Mouse (Mus musculus) limb, embryonic 14.5 days (tissue): ENCODE measurements around the gene Rpl29. TPM values are rescaled to one million over a fixed set of nuclear protein-coding genes. Genes with fewer than 3 reads are reported as not detected.

ENCODE experiments used
- ATAC-seq: fragments of 200-750 bp; cut with Nextera tagmentation; 2 replicates; pipeline ENCODE4 v1.8.0; 2017; ENCODE audit warnings: low read depth, moderate number of reproducible peaks, moderate TSS enrichment; ENCODE audit not compliant: low FRiP score
- DNase-seq: peaks from one replicate; pipeline ENCODE4 v3.0.0-alpha.2; 2015; ENCODE audit warnings: low spot score
- H3K27ac ChIP-seq: fragments of 300-500 bp; sonication (generic); replicated peaks from 2 replicates; pipeline ENCODE4 v1.5.1; 2014; ENCODE audit warnings: low read depth, mild to moderate bottlenecking, low read length, moderate library complexity, mixed read lengths
- H3K27me3 ChIP-seq: fragments of 300-500 bp; sonication (generic); 2 replicates; pipeline ENCODE4 v1.6.1; 2014; ENCODE audit warnings: low read length, mixed read lengths; ENCODE audit not compliant: control insufficient read depth, insufficient read depth
- H3K36me3 ChIP-seq: fragments of 300-500 bp; sonication (generic); 2 replicates; pipeline ENCODE4 v1.6.1; 2014; ENCODE audit warnings: mild to moderate bottlenecking, low read length, moderate library complexity, mixed read lengths; ENCODE audit not compliant: control insufficient read depth, insufficient read depth
- H3K4me1 ChIP-seq: fragments of 300-500 bp; sonication (generic); 2 replicates; pipeline ENCODE4 v1.6.1; 2014; ENCODE audit warnings: antibody characterized with exemption, low read length, mixed read lengths; ENCODE audit not compliant: control insufficient read depth, insufficient read depth
- H3K4me2 ChIP-seq: fragments of 300-500 bp; sonication (generic); replicated peaks from 2 replicates; pipeline ENCODE4 v1.6.1; 2014; ENCODE audit warnings: low read depth, mild to moderate bottlenecking, low read length, moderate library complexity; ENCODE audit not compliant: severe bottlenecking
- H3K4me3 ChIP-seq: fragments of 300-500 bp; sonication (generic); replicated peaks from 2 replicates; pipeline ENCODE4 v1.5.1; 2014; ENCODE audit warnings: low read length
- H3K9ac ChIP-seq: fragments of 300-500 bp; sonication (generic); 2 replicates; pipeline ENCODE4 v1.6.1; 2014; ENCODE audit warnings: mild to moderate bottlenecking, low read depth, low read length, moderate library complexity; ENCODE audit not compliant: severe bottlenecking
- H3K9me3 ChIP-seq: fragments of 300-500 bp; sonication (generic); 2 replicates; pipeline ENCODE4 v1.6.1; 2016; ENCODE audit warnings: low read length; ENCODE audit not compliant: control insufficient read depth
- POLR2A ChIP-seq: fragments of 200-500 bp; IDR thresholded peaks from 2 replicates; pipeline ENCODE4 v1.8.0; 2012; ENCODE audit warnings: inconsistent platforms, mild to moderate bottlenecking, moderate library complexity, borderline replicate concordance; ENCODE audit not compliant: insufficient read depth, insufficient read length; ENCODE audit errors: extremely low read depth
- WGBS: fragments of 180-500 bp; shearing (Covaris S2); extraction: QIAGEN DNeasy Blood & Tissue Kit; methylation state at CpG from one replicate; pipeline ENCODE4 v1.1.7; 2014; 5-methylcytosine and 5-hydroxymethylcytosine counted together
- polyA plus RNA-seq, 2 experiments: library from polyadenylated mRNA; depleted of rRNA in 1 of 2; stranded (reverse) in 1 of 2; unstranded in 1 of 2; fragments of >200 nt; fragmentation: Nextera tagmentation in 1 of 2; extraction: Ambion mirVana in 1 of 2; gene quantifications; 2 replicates each; pipeline versions ENCODE4 v1.2.1 to v1.2.3; 2012 to 2014

Rpl29 gene
- polyA plus RNA-seq, 2 experiments = 1,047 to 1,180 TPM

- Histone ChIP-seq H3K9me3 (no peaks in the 10 kb centered on the region), H3K36me3 (peaks cover 13% of the 10 kb centered on the region), H3K4me3 (peak within 1 kb of the TSS; percentile 69), H3K9ac (peak within 1 kb of the TSS; percentile 65), H3K4me1 (peaks cover 21% of the 10 kb centered on the region), H3K27ac (peak within 1 kb of the TSS; percentile 77), H3K4me2 (peak within 1 kb of the TSS; percentile 92), H3K27me3 (no peaks in the 10 kb centered on the region)
- TF ChIP-seq POLR2A = 0 out of 2 replicates have a peak, but pooled peaks have one; percentile 34
- WGBS = 0% methylated on average over 41 of the region's 41 CpGs
- ATAC-seq (peak; percentile 98), DNase-seq (peak; percentile 100)
Measured at GRCm38 (mm10) chr9:106476924-106477484, 47.8 kb downstream of the Rpl29 start, which contains the start of gene Parp3. Gene Parp3 (minus strand): TSS chr9:106476949.

GRCm38 (mm10) chr9:106477649-106478048 is 48.4 kb downstream of the Rpl29 start:
- 4% methylated on average over 16 of the region's 16 CpGs for WGBS
- H3K9ac ChIP-seq = peak overlapping the region; percentile 65
- H3K9me3 ChIP-seq = no peaks in the 10 kb centered on the region
- ATAC-seq (no peak), DNase-seq (no peak)
- no peak overlapping the region for H3K27ac ChIP-seq
- H3K27me3 ChIP-seq = no peaks in the 10 kb centered on the region
- H3K36me3 ChIP-seq = peaks cover 18% of the 10 kb centered on the region
- peaks cover 21% of the 10 kb centered on the region for H3K4me1 ChIP-seq
- peak overlapping the region; percentile 69 for H3K4me3 ChIP-seq
- TF ChIP-seq POLR2A = no peak
- H3K4me2 ChIP-seq = peak overlapping the region; percentile 92

GRCm38 (mm10) chr9:106478101-106478500 is 48.8 kb downstream of the Rpl29 start:
- TF ChIP-seq POLR2A = no peak
- Histone ChIP-seq H3K9me3 (no peaks in the 10 kb centered on the region), H3K27ac (no peak overlapping the region), H3K27me3 (no peaks in the 10 kb centered on the region), H3K4me2 (peak overlapping the region; percentile 92), H3K9ac (peak overlapping the region; percentile 65), H3K36me3 (peaks cover 22% of the 10 kb centered on the region), H3K4me3 (peak overlapping the region; percentile 69), H3K4me1 (peaks cover 21% of the 10 kb centered on the region)
- 81% methylated on average over 9 of the region's 9 CpGs for WGBS
- ATAC-seq (no peak), DNase-seq (no peak)

GRCm38 (mm10) chr9:106480541-106480940 is 51.3 kb downstream of the Rpl29 start:
- no peak overlapping the region for H3K9ac ChIP-seq
- peaks cover 11% of the 10 kb centered on the region for H3K4me1 ChIP-seq
- no peaks in the 10 kb centered on the region for H3K27me3 ChIP-seq
- no peak overlapping the region for H3K27ac ChIP-seq
- no peak for TF ChIP-seq POLR2A
- 94% methylated on average over 7 of the region's 7 CpGs for WGBS
- H3K36me3 ChIP-seq = peaks cover 45% of the 10 kb centered on the region
- DNase-seq (no peak), ATAC-seq (no peak)
- no peaks in the 10 kb centered on the region for H3K9me3 ChIP-seq
- H3K4me2 ChIP-seq = no peak overlapping the region
- no peak overlapping the region for H3K4me3 ChIP-seq

- peaks cover 48% of the 10 kb centered on the region for H3K36me3 ChIP-seq
- WGBS = 95% methylated on average over 15 of the region's 15 CpGs
Measured at GRCm38 (mm10) chr9:106481075-106481474, 51.8 kb downstream of the Rpl29 start.

More at GRCm38 (mm10) chr9:106481075-106481474, 51.8 kb downstream of the Rpl29 start:
- no peak for DNase-seq
- no peak for ATAC-seq
- Histone ChIP-seq H3K4me2 (no peak overlapping the region), H3K27me3 (no peaks in the 10 kb centered on the region), H3K4me3 (no peak overlapping the region), H3K9me3 (no peaks in the 10 kb centered on the region), H3K9ac (no peak overlapping the region), H3K4me1 (peaks cover 11% of the 10 kb centered on the region), H3K27ac (no peak overlapping the region)
- no peak for TF ChIP-seq POLR2A

Other genes starting within 250 kb of the Rpl29 start
- gene Ppm1m, start 229.7 kb upstream of the Rpl29 start, polyA plus RNA-seq (2012; rRNA removed) = 87.0 and 93.5 TPM in 2 replicates
- gene Ppm1m, start 229.7 kb upstream of the Rpl29 start, polyA plus RNA-seq (2014; fragmentation: Nextera tagmentation; extraction: Ambion mirVana) = 39.2 and 48.3 TPM in 2 replicates
- gene Twf2, start 226.3 kb upstream of the Rpl29 start, polyA plus RNA-seq (2012; rRNA removed) = 69.2 and 76.3 TPM in 2 replicates
- gene Twf2, start 226.3 kb upstream of the Rpl29 start, polyA plus RNA-seq (2014; fragmentation: Nextera tagmentation; extraction: Ambion mirVana) = 62.4 and 65.6 TPM in 2 replicates
- 0.96 and 0.99 TPM in 2 replicates for gene Tlr9, start 206.9 kb upstream of the Rpl29 start, polyA plus RNA-seq (2012; rRNA removed)
- gene Tlr9, start 206.9 kb upstream of the Rpl29 start, polyA plus RNA-seq (2014; fragmentation: Nextera tagmentation; extraction: Ambion mirVana) = 0.08 and 0.11 TPM in 2 replicates
- 83.3 and 97.2 TPM in 2 replicates for gene Alas1, start 180.8 kb upstream of the Rpl29 start, polyA plus RNA-seq (2012; rRNA removed)
- 89.3 and 95.4 TPM in 2 replicates for gene Alas1, start 180.8 kb upstream of the Rpl29 start, polyA plus RNA-seq (2014; fragmentation: Nextera tagmentation; extraction: Ambion mirVana)
- 20.1 and 25.9 TPM in 2 replicates for gene Poc1a, start 148.4 kb upstream of the Rpl29 start, polyA plus RNA-seq (2012; rRNA removed)
- gene Poc1a, start 148.4 kb upstream of the Rpl29 start, polyA plus RNA-seq (2014; fragmentation: Nextera tagmentation; extraction: Ambion mirVana) = 17.4 and 20.2 TPM in 2 replicates
- 130 and 180 TPM in 2 replicates for gene Dusp7, start 60.8 kb upstream of the Rpl29 start, polyA plus RNA-seq (2012; rRNA removed)
- gene Dusp7, start 60.8 kb upstream of the Rpl29 start, polyA plus RNA-seq (2014; fragmentation: Nextera tagmentation; extraction: Ambion mirVana) = 73.0 and 84.1 TPM in 2 replicates
- 34.4 and 35.1 TPM in 2 replicates for gene Acy1, start 8.9 kb downstream of the Rpl29 start, polyA plus RNA-seq (2012; rRNA removed)
- 45.6 and 45.8 TPM in 2 replicates for gene Acy1, start 8.9 kb downstream of the Rpl29 start, polyA plus RNA-seq (2014; fragmentation: Nextera tagmentation; extraction: Ambion mirVana)
- gene Abhd14b, start 18.0 kb downstream of the Rpl29 start, polyA plus RNA-seq (2012; rRNA removed) = 54.5 and 64.6 TPM in 2 replicates
- 41.2 and 44.6 TPM in 2 replicates for gene Abhd14b, start 18.0 kb downstream of the Rpl29 start, polyA plus RNA-seq (2014; fragmentation: Nextera tagmentation; extraction: Ambion mirVana)
- gene Abhd14a, start 18.2 kb downstream of the Rpl29 start, polyA plus RNA-seq (2012; rRNA removed) = 79.9 and 87.1 TPM in 2 replicates
- 69.5 and 74.0 TPM in 2 replicates for gene Abhd14a, start 18.2 kb downstream of the Rpl29 start, polyA plus RNA-seq (2014; fragmentation: Nextera tagmentation; extraction: Ambion mirVana)
- 238 and 328 TPM in 2 replicates for gene Pcbp4, start 23.8 kb downstream of the Rpl29 start, polyA plus RNA-seq (2012; rRNA removed)
- 88.0 and 92.7 TPM in 2 replicates for gene Pcbp4, start 23.8 kb downstream of the Rpl29 start, polyA plus RNA-seq (2014; fragmentation: Nextera tagmentation; extraction: Ambion mirVana)
- gene Gpr62, start 36.5 kb downstream of the Rpl29 start, polyA plus RNA-seq (2012; rRNA removed) = 0.47 and 0.70 TPM in 2 replicates
- 0.51 and 0.58 TPM in 2 replicates for gene Gpr62, start 36.5 kb downstream of the Rpl29 start, polyA plus RNA-seq (2014; fragmentation: Nextera tagmentation; extraction: Ambion mirVana)
- gene Rrp9, start 46.5 kb downstream of the Rpl29 start, polyA plus RNA-seq (2012; rRNA removed) = 44.2 and 52.3 TPM in 2 replicates
- gene Rrp9, start 46.5 kb downstream of the Rpl29 start, polyA plus RNA-seq (2014; fragmentation: Nextera tagmentation; extraction: Ambion mirVana) = 41.3 and 42.7 TPM in 2 replicates
- gene Parp3, start 47.5 kb downstream of the Rpl29 start, polyA plus RNA-seq (2012; rRNA removed) = 9.0 and 9.2 TPM in 2 replicates
- gene Parp3, start 47.5 kb downstream of the Rpl29 start, polyA plus RNA-seq (2014; fragmentation: Nextera tagmentation; extraction: Ambion mirVana) = 3.4 and 4.3 TPM in 2 replicates
- gene Iqcf1, start 70.5 kb downstream of the Rpl29 start, polyA plus RNA-seq (2012; rRNA removed) = not detected in 2 replicates
- not detected in 2 replicates for gene Iqcf1, start 70.5 kb downstream of the Rpl29 start, polyA plus RNA-seq (2014; fragmentation: Nextera tagmentation; extraction: Ambion mirVana)
- gene Iqcf5, start 85.1 kb downstream of the Rpl29 start, polyA plus RNA-seq (2012; rRNA removed) = not detected in 2 replicates
- gene Iqcf5, start 85.1 kb downstream of the Rpl29 start, polyA plus RNA-seq (2014; fragmentation: Nextera tagmentation; extraction: Ambion mirVana) = not detected in 2 replicates
- gene Iqcf3, start 132.2 kb downstream of the Rpl29 start, polyA plus RNA-seq (2012; rRNA removed) = not detected in 2 replicates
- not detected in 2 replicates for gene Iqcf3, start 132.2 kb downstream of the Rpl29 start, polyA plus RNA-seq (2014; fragmentation: Nextera tagmentation; extraction: Ambion mirVana)
- not detected in 2 replicates for gene Iqcf4, start 141.5 kb downstream of the Rpl29 start, polyA plus RNA-seq (2012; rRNA removed)
- not detected in 2 replicates for gene Iqcf4, start 141.5 kb downstream of the Rpl29 start, polyA plus RNA-seq (2014; fragmentation: Nextera tagmentation; extraction: Ambion mirVana)
- gene Iqcf6, start 197.1 kb downstream of the Rpl29 start, polyA plus RNA-seq (2012; rRNA removed) = not detected in 2 replicates
- not detected in 2 replicates for gene Iqcf6, start 197.1 kb downstream of the Rpl29 start, polyA plus RNA-seq (2014; fragmentation: Nextera tagmentation; extraction: Ambion mirVana)
- gene Grm2, start 226.6 kb downstream of the Rpl29 start, polyA plus RNA-seq (2012; rRNA removed) = 0.06 and 0.08 TPM in 2 replicates
- gene Grm2, start 226.6 kb downstream of the Rpl29 start, polyA plus RNA-seq (2014; fragmentation: Nextera tagmentation; extraction: Ambion mirVana) = not detected in 2 replicates